8 mouse cellular contexts compared by ENCODE assay signal in genomic region chr9:107935790-107936214, GRCm38 (mm10). TPM values are rescaled to one million over a fixed set of nuclear protein-coding genes. Genes with fewer than 3 reads are reported as not detected.
DNase-seq lines count a peak whose midpoint lies in the region; ATAC-seq and TF ChIP-seq lines count a peak whose summit lies in the region.

No protein-coding gene starts in this region.

- H3K27me3 ChIP-seq in spleen, adult 2 months (ENCODE audit: control insufficient read depth, insufficient read depth, low read length): peaks cover 11% of the 10 kb centered on the region
- peaks cover 52% of the 10 kb centered on the region for H3K27me3 ChIP-seq in hindbrain, embryonic 10.5 days (ENCODE audit: insufficient read depth, poor library complexity, severe bottlenecking)
- peaks cover 22% of the 10 kb centered on the region; the same call in 1 of the 2 replicates for H3K27me3 ChIP-seq in limb, embryonic 13.5 days
- H3K27me3 ChIP-seq in neural tube, embryonic 14.5 days (ENCODE audit: control insufficient read depth, insufficient read depth, low read length): no peaks in the 10 kb centered on the region; the same call in 1 of the 2 replicates

- TF ChIP-seq POLR2A in spleen, adult 2 months (IDR thresholded peaks at IDR 0.05; ENCODE audit: low read depth, low read length): no peak

- H3K27ac ChIP-seq in spleen, adult 2 months (ENCODE audit: insufficient read depth, low read length): no peak overlapping the region
- peak overlapping the region; percentile 87 for H3K27ac ChIP-seq in hindbrain, embryonic 10.5 days
- H3K27ac ChIP-seq in limb, embryonic 13.5 days: no peak overlapping the region
- H3K27ac ChIP-seq in neural tube, embryonic 14.5 days (ENCODE audit: low read depth, low read length): no peak overlapping the region

- peaks cover 6% of the 10 kb centered on the region; the same call in 1 of the 2 replicates for H3K4me1 ChIP-seq in spleen, adult 2 months (ENCODE audit: control insufficient read depth, insufficient read depth, insufficient read length)
- peaks cover 39% of the 10 kb centered on the region for H3K4me1 ChIP-seq in hindbrain, embryonic 10.5 days (replicated peaks)
- H3K4me1 ChIP-seq in limb, embryonic 13.5 days: peaks cover 21% of the 10 kb centered on the region
- H3K4me1 ChIP-seq in neural tube, embryonic 14.5 days (ENCODE audit: control insufficient read depth, insufficient read depth, low read length): peaks cover 13% of the 10 kb centered on the region

- H3K9ac ChIP-seq in limb, embryonic 13.5 days: peak overlapping the region; percentile 73
- peak overlapping the region; percentile 59 for H3K9ac ChIP-seq in neural tube, embryonic 14.5 days (replicated peaks; ENCODE audit: low read depth, low read length)

- H3K4me2 ChIP-seq in limb, embryonic 13.5 days (replicated peaks): peak overlapping the region; percentile 96
- peak overlapping the region; percentile 81 for H3K4me2 ChIP-seq in neural tube, embryonic 14.5 days (ENCODE audit: low read depth, low read length)

- 1% methylated on average over 30 of the region's 41 CpGs for WGBS in spleen, adult 2 months
- WGBS in hindbrain, embryonic 10.5 days: under 1% methylated on average over 41 of the region's 41 CpGs
- under 1% methylated on average over 41 of the region's 41 CpGs for WGBS in limb, embryonic 13.5 days
- WGBS in neural tube, embryonic 14.5 days: 1% methylated on average over 41 of the region's 41 CpGs

- DNase-seq in cerebellum, postnatal 10 days: peak; percentile 67 to 75
- no peak for DNase-seq in cerebellum, adult 11-12 months
- peak in 1 of 2 experiments; percentile 20 for DNase-seq in spleen, adult 2 months (ENCODE audit: low read depth in 1 of 2, low spot score in 2 of 2)
- no peak for DNase-seq in spleen, postnatal 4 days (ENCODE audit: low spot score in 2 of 2)
- DNase-seq in hindbrain, embryonic 10.5 days (ENCODE audit: low spot score): peak; percentile 56
- DNase-seq in ovary, adult 18-20 months (ENCODE audit: low spot score): no peak

- H3K36me3 ChIP-seq in spleen, adult 2 months (ENCODE audit: control insufficient read depth, insufficient read depth, low read length): no peaks in the 10 kb centered on the region
- no peaks in the 10 kb centered on the region for H3K36me3 ChIP-seq in hindbrain, embryonic 10.5 days
- H3K36me3 ChIP-seq in limb, embryonic 13.5 days: no peaks in the 10 kb centered on the region
- no peaks in the 10 kb centered on the region for H3K36me3 ChIP-seq in neural tube, embryonic 14.5 days (ENCODE audit: control insufficient read depth, insufficient read depth, low read length)

- H3K9me3 ChIP-seq in hindbrain, embryonic 10.5 days: no peaks in the 10 kb centered on the region
- no peaks in the 10 kb centered on the region for H3K9me3 ChIP-seq in limb, embryonic 13.5 days
- no peaks in the 10 kb centered on the region for H3K9me3 ChIP-seq in neural tube, embryonic 14.5 days (ENCODE audit: control insufficient read depth, low read length)

- no peak for TF ChIP-seq CTCF in spleen, adult 2 months (IDR thresholded peaks at IDR 0.05; ENCODE audit: extremely low read depth, insufficient read depth, insufficient read length, insufficient replicate concordance)

- peak; percentile 27; the same call in 1 of the 2 replicates for ATAC-seq in limb, embryonic 13.5 days (ENCODE audit: low FRiP score, low read depth)
- peak; percentile 61; the same call in 1 of the 2 replicates for ATAC-seq in neural tube, embryonic 14.5 days (ENCODE audit: low read depth)

- H3K4me3 ChIP-seq in spleen, adult 2 months (ENCODE audit: extremely low read depth, insufficient read depth, insufficient read length): peak overlapping the region; percentile 28; the same call in 1 of the 2 replicates
- peak overlapping the region; percentile 69 for H3K4me3 ChIP-seq in hindbrain, embryonic 10.5 days
- peak overlapping the region; percentile 61 for H3K4me3 ChIP-seq in limb, embryonic 13.5 days
- peak overlapping the region; percentile 43 for H3K4me3 ChIP-seq in neural tube, embryonic 14.5 days (ENCODE audit: low read depth, low read length)

RNA-seq across cellular contexts. Expression of gene Camkv, which starts 0.3 kb away (rescaled TPM):
- 0.07 and 0.08 TPM in 2 replicates for polyA plus RNA-seq in spleen, adult 2 months (2012; rRNA removed)
- polyA plus RNA-seq in hindbrain, embryonic 10.5 days (2016; fragmentation: Nextera tagmentation; extraction: Ambion mirVana): 13.0 and 13.1 TPM in 2 replicates
- 9.8 and 10.0 TPM in 2 replicates for polyA plus RNA-seq in limb, embryonic 13.5 days (2015; fragmentation: Nextera tagmentation; extraction: Ambion mirVana)
- 12.5 and 20.1 TPM in 2 replicates for polyA plus RNA-seq in neural tube, embryonic 14.5 days (2014; fragmentation: Nextera tagmentation; extraction: Ambion mirVana)

RNA-seq across cellular contexts. Expression of gene Actl11, which starts 7.5 kb away (rescaled TPM):
- not detected in 2 replicates for polyA plus RNA-seq in spleen, adult 2 months (2012; rRNA removed)
- not detected in 2 replicates for polyA plus RNA-seq in hindbrain, embryonic 10.5 days (2016; fragmentation: Nextera tagmentation; extraction: Ambion mirVana)
- not detected in 2 replicates for polyA plus RNA-seq in limb, embryonic 13.5 days (2015; fragmentation: Nextera tagmentation; extraction: Ambion mirVana)
- not detected in 2 replicates for polyA plus RNA-seq in neural tube, embryonic 14.5 days (2014; fragmentation: Nextera tagmentation; extraction: Ambion mirVana)

RNA-seq across cellular contexts. Expression of gene Traip, which starts 14.1 kb away (rescaled TPM):
- polyA plus RNA-seq in spleen, adult 2 months (2012; rRNA removed): 3.1 and 4.1 TPM in 2 replicates
- 24.3 and 35.3 TPM in 2 replicates for polyA plus RNA-seq in hindbrain, embryonic 10.5 days (2016; fragmentation: Nextera tagmentation; extraction: Ambion mirVana)
- 26.1 TPM in 2 replicates for polyA plus RNA-seq in limb, embryonic 13.5 days (2015; fragmentation: Nextera tagmentation; extraction: Ambion mirVana)
- polyA plus RNA-seq in neural tube, embryonic 14.5 days (2014; fragmentation: Nextera tagmentation; extraction: Ambion mirVana): 5.1 and 5.7 TPM in 2 replicates

RNA-seq across cellular contexts. Expression of gene Mst1r, which starts 29.1 kb away (rescaled TPM):
- polyA plus RNA-seq in spleen, adult 2 months (2012; rRNA removed): 1.8 and 2.7 TPM in 2 replicates
- 0.67 and 0.80 TPM in 2 replicates for polyA plus RNA-seq in hindbrain, embryonic 10.5 days (2016; fragmentation: Nextera tagmentation; extraction: Ambion mirVana)
- polyA plus RNA-seq in limb, embryonic 13.5 days (2015; fragmentation: Nextera tagmentation; extraction: Ambion mirVana): 3.2 and 3.3 TPM in 2 replicates
- polyA plus RNA-seq in neural tube, embryonic 14.5 days (2014; fragmentation: Nextera tagmentation; extraction: Ambion mirVana): 0.51 and 1.5 TPM in 2 replicates

RNA-seq across cellular contexts. Expression of gene Uba7, which starts 39.5 kb away (rescaled TPM):
- 182 and 209 TPM in 2 replicates for polyA plus RNA-seq in spleen, adult 2 months (2012; rRNA removed)
- polyA plus RNA-seq in hindbrain, embryonic 10.5 days (2016; fragmentation: Nextera tagmentation; extraction: Ambion mirVana): 8.5 and 9.6 TPM in 2 replicates
- polyA plus RNA-seq in limb, embryonic 13.5 days (2015; fragmentation: Nextera tagmentation; extraction: Ambion mirVana): 34.6 and 35.4 TPM in 2 replicates
- 2.0 and 8.2 TPM in 2 replicates for polyA plus RNA-seq in neural tube, embryonic 14.5 days (2014; fragmentation: Nextera tagmentation; extraction: Ambion mirVana)

Comparison
In these comparisons a context has a peak if more than half of its experiments do, and no peak if none do; other contexts are left out.
1. DNase-seq: peak in cerebellum, postnatal 10 days (2 of 2) and hindbrain, embryonic 10.5 days (single experiment); none in cerebellum, adult 11-12 months (single experiment), spleen, postnatal 4 days (0 of 2) and ovary, adult 18-20 months (single experiment).
2. RNA of gene Camkv, which starts 0.3 kb away (polyA plus RNA-seq): 12.5 to 20.1 TPM in neural tube, embryonic 14.5 days, 13.0 to 13.1 TPM in hindbrain, embryonic 10.5 days and 9.8 to 10.0 TPM in limb, embryonic 13.5 days; 0.07 to 0.08 TPM in spleen, adult 2 months; every median in the first group is over 10 times any median in the second.
3. Peak in every context shown above with its lines, with median percentiles within 50 percentile points of each other: H3K4me3 ChIP-seq.